In genomic region chr6:50080431-50080830, GRCm38 (mm10) we compare ENCODE assay signal across 18 mouse cellular contexts. TPM values are rescaled to one million over a fixed set of nuclear protein-coding genes. Genes with fewer than 3 reads are reported as not detected.
A peak's percentile ranks its signal among the peaks of the same experiment; 100 is the strongest.
DNase-seq lines count a peak whose midpoint lies in the region; ATAC-seq and TF ChIP-seq lines count a peak whose summit lies in the region.
"Had no signal": no experiment of that assay in that cellular context is flagged by ENCODE, and none has a peak within 500 bp of the region (broad histone marks: within the 10 kb centered on the region; RNA-seq: fewer than 3 reads in every experiment).

No protein-coding gene starts in this region.

- no peaks in the 10 kb centered on the region for H3K9me3 ChIP-seq in kidney, embryonic 16.5 days (ENCODE audit: low read length)
- no peaks in the 10 kb centered on the region for H3K9me3 ChIP-seq in CH12.LX (replicated peaks; ENCODE audit: low read length)
- H3K9me3 ChIP-seq in lung, postnatal 0 days (ENCODE audit: low read length): no peaks in the 10 kb centered on the region
- no peaks in the 10 kb centered on the region for H3K9me3 ChIP-seq in forebrain, embryonic 12.5 days
- H3K9me3 ChIP-seq: embryonic facial prominence, embryonic 12.5 days; heart, embryonic 15.5 days; liver, embryonic 12.5 days; neural tube, embryonic 12.5 days had no signal

- in situ Hi-C loops in CH12.LX (cut with MboI; ENCODE audit: low pct_ligation_motif_present, low pct_unique_long_range_greater_than_20kb, low sequenced_read_pairs): no loop called here

- TF ChIP-seq EP300 in CH12.LX (IDR thresholded peaks at IDR 0.05; ENCODE audit: low read length): no peak
- no peak for TF ChIP-seq EP300 in lung, postnatal 0 days (IDR thresholded peaks at IDR 0.05)

- no peak for TF ChIP-seq RAD21 in CH12.LX (IDR thresholded peaks at IDR 0.05; ENCODE audit: low read depth, low read length)

- no peak for TF ChIP-seq POLR2A in CH12.LX (IDR thresholded peaks at IDR 0.05; ENCODE audit: low read depth, low read length)

- no peaks in the 10 kb centered on the region for H3K36me3 ChIP-seq in kidney, embryonic 16.5 days (ENCODE audit: insufficient read depth, low read length)
- H3K36me3 ChIP-seq in CH12.LX (replicated peaks in 1 of 2; ENCODE audit: control insufficient read depth in 1 of 2, insufficient read depth in 1 of 2, low read length in 1 of 2): no peaks in the 10 kb centered on the region
- H3K36me3 ChIP-seq in lung, postnatal 0 days (ENCODE audit: insufficient read depth, low read length): no peaks in the 10 kb centered on the region
- H3K36me3 ChIP-seq in forebrain, embryonic 12.5 days (replicated peaks): no peaks in the 10 kb centered on the region
- H3K36me3 ChIP-seq: embryonic facial prominence, embryonic 12.5 days; heart, embryonic 15.5 days; liver, embryonic 12.5 days; neural tube, embryonic 12.5 days had no signal

- H3K27ac ChIP-seq in kidney, embryonic 16.5 days (ENCODE audit: low read length): no peak overlapping the region
- no peak overlapping the region for H3K27ac ChIP-seq in CH12.LX (ENCODE audit: insufficient read depth, low read depth)
- H3K27ac ChIP-seq in lung, postnatal 0 days (ENCODE audit: low read length): no peak overlapping the region
- no peak overlapping the region for H3K27ac ChIP-seq in forebrain, embryonic 12.5 days
- H3K27ac ChIP-seq: embryonic facial prominence, embryonic 12.5 days; heart, embryonic 15.5 days; hindbrain, postnatal 0 days; liver, embryonic 12.5 days; neural tube, embryonic 12.5 days had no signal

- H3K4me3 ChIP-seq in kidney, embryonic 16.5 days (ENCODE audit: low read length): no peak overlapping the region
- no peak overlapping the region for H3K4me3 ChIP-seq in CH12.LX (replicated peaks in 1 of 3; ENCODE audit: low read depth in 2 of 3, low read length in 2 of 3, poor library complexity in 1 of 3)
- H3K4me3 ChIP-seq in lung, postnatal 0 days (ENCODE audit: low read depth, low read length): no peak overlapping the region
- H3K4me3 ChIP-seq in forebrain, embryonic 12.5 days (replicated peaks): no peak overlapping the region
- H3K4me3 ChIP-seq: embryonic facial prominence, embryonic 12.5 days; heart, embryonic 15.5 days; liver, embryonic 12.5 days; neural tube, embryonic 12.5 days had no signal

- no peaks in the 10 kb centered on the region; the same call in 1 of the 2 replicates for H3K27me3 ChIP-seq in kidney, embryonic 16.5 days (ENCODE audit: insufficient read depth, low read length)
- H3K27me3 ChIP-seq in CH12.LX (replicated peaks): no peaks in the 10 kb centered on the region
- H3K27me3 ChIP-seq in lung, postnatal 0 days (replicated peaks; ENCODE audit: insufficient read depth, low read length): no peaks in the 10 kb centered on the region
- no peaks in the 10 kb centered on the region for H3K27me3 ChIP-seq in forebrain, embryonic 12.5 days
- H3K27me3 ChIP-seq: embryonic facial prominence, embryonic 12.5 days; heart, embryonic 15.5 days; neural tube, embryonic 12.5 days had no signal

- no peak for TF ChIP-seq CTCF in CH12.LX (conservative IDR thresholded peaks at IDR 0.05 in 1 of 2, IDR thresholded peaks at IDR 0.05 in 1 of 2; ENCODE audit: low read depth in 2 of 2, low read length in 2 of 2)
- TF ChIP-seq CTCF in lung, postnatal 0 days (IDR thresholded peaks at IDR 0.05): no peak

- 76% methylated on average over 7 of the region's 7 CpGs for WGBS in kidney, embryonic 16.5 days
- 33% methylated on average over 7 of the region's 7 CpGs for WGBS in lung, postnatal 0 days
- WGBS in forebrain, embryonic 12.5 days: 72% methylated on average over 7 of the region's 7 CpGs

- no peak for ATAC-seq in kidney, embryonic 16.5 days (ENCODE audit: low FRiP score, low TSS enrichment)
- ATAC-seq in lung, postnatal 0 days: peak; percentile 53
- ATAC-seq in forebrain, embryonic 12.5 days (ENCODE audit: low FRiP score): no peak
- ATAC-seq: hindbrain, postnatal 0 days; liver, embryonic 12.5 days; midbrain, embryonic 16.5 days had no signal

- peak; percentile 7 for DNase-seq in adrenal gland, postnatal 14 days
- DNase-seq in adrenal gland, postnatal 4 days (ENCODE audit: low spot score in 2 of 2): no peak
- DNase-seq in kidney, adult 18-20 months: peak; percentile 8
- no peak for DNase-seq in CH12.LX (ENCODE audit: extremely low read depth)
- peak; percentile 74 for DNase-seq in lung, postnatal 0 days (ENCODE audit: low spot score)
- DNase-seq in urinary bladder, adult 2 months (ENCODE audit: low spot score): no peak
- DNase-seq: adrenal gland, postnatal 25 days; gastrocnemius, postnatal 14 days; layer of hippocampus, postnatal 36 days; left cerebral cortex, postnatal 4 days had no signal

- no peak overlapping the region for H3K9ac ChIP-seq in kidney, embryonic 16.5 days (replicated peaks; ENCODE audit: low read length)
- no peak overlapping the region for H3K9ac ChIP-seq in CH12.LX (ENCODE audit: insufficient read depth, low read depth)
- H3K9ac ChIP-seq in lung, postnatal 0 days (replicated peaks; ENCODE audit: low read depth): no peak overlapping the region
- no peak overlapping the region for H3K9ac ChIP-seq in forebrain, embryonic 12.5 days
- H3K9ac ChIP-seq: embryonic facial prominence, embryonic 12.5 days; heart, embryonic 15.5 days; liver, embryonic 12.5 days; neural tube, embryonic 12.5 days had no signal

- dilution Hi-C loops in CH12.LX (cut with MboI; ENCODE audit: extremely low pct_ligation_motif_present, extremely low pct_unique_long_range_greater_than_20kb, low sequenced_read_pairs): no loop called here

- no peaks in the 10 kb centered on the region for H3K79me2 ChIP-seq in CH12.LX (replicated peaks; ENCODE audit: control insufficient read depth, extremely low read depth, insufficient read depth, poor library complexity, severe bottlenecking)

- no peaks in the 10 kb centered on the region for H3K4me1 ChIP-seq in kidney, embryonic 16.5 days (ENCODE audit: insufficient read depth, low read length)
- H3K4me1 ChIP-seq in CH12.LX (ENCODE audit: control insufficient read depth in 1 of 2, insufficient read depth in 2 of 2): peaks cover 0 to 9% of the 10 kb centered on the region in 2 experiments; a peak in 2 of 4 replicates
- H3K4me1 ChIP-seq in lung, postnatal 0 days (ENCODE audit: insufficient read depth, low read depth, low read length): no peaks in the 10 kb centered on the region
- H3K4me1 ChIP-seq in forebrain, embryonic 12.5 days: no peaks in the 10 kb centered on the region
- H3K4me1 ChIP-seq: embryonic facial prominence, embryonic 12.5 days; heart, embryonic 15.5 days; liver, embryonic 12.5 days; neural tube, embryonic 12.5 days had no signal

- H3K4me2 ChIP-seq in kidney, embryonic 16.5 days (replicated peaks; ENCODE audit: low read depth, low read length): no peak overlapping the region
- H3K4me2 ChIP-seq in CH12.LX (ENCODE audit: insufficient read depth, low read depth, poor library complexity, severe bottlenecking): 0 out of 2 replicates have a peak overlapping the region, but pooled peaks have one; percentile 7
- no peak overlapping the region for H3K4me2 ChIP-seq in lung, postnatal 0 days (replicated peaks; ENCODE audit: low read depth, low read length)
- no peak overlapping the region for H3K4me2 ChIP-seq in forebrain, embryonic 12.5 days
- H3K4me2 ChIP-seq: embryonic facial prominence, embryonic 12.5 days; heart, embryonic 15.5 days; liver, embryonic 12.5 days; neural tube, embryonic 12.5 days had no signal

TF ChIP-seq in CH12.LX, 34 proteins besides CTCF, POLR2A, EP300 and RAD21:
- TF ChIP-seq GABPA (IDR thresholded peaks at IDR 0.05; ENCODE audit: insufficient replicate concordance, low read depth, low read length): no peak
- TF ChIP-seq E2F4 (IDR thresholded peaks at IDR 0.05; ENCODE audit: insufficient replicate concordance, low read depth, low read length): no peak
- TF ChIP-seq TCF12 (IDR thresholded peaks at IDR 0.05; ENCODE audit: low read depth, low read length): no peak
- TF ChIP-seq IRF4 (IDR thresholded peaks at IDR 0.05; ENCODE audit: low read depth, low read length): 0 out of 2 replicates have a peak, but pooled peaks have one; percentile 17
- 0 out of 2 replicates have a peak, but pooled peaks have one; percentile 36 for TF ChIP-seq ETS1 (conservative IDR thresholded peaks at IDR 0.05; ENCODE audit: low read depth, low read length)
- TF ChIP-seq BHLHE40 (IDR thresholded peaks at IDR 0.05; ENCODE audit: low read depth, low read length): 0 out of 2 replicates have a peak, but pooled peaks have one; percentile 16
- no peak for TF ChIP-seq ZC3H11A (IDR thresholded peaks at IDR 0.05; ENCODE audit: low read depth, low read length)
- TF ChIP-seq MAFK (IDR thresholded peaks at IDR 0.05; ENCODE audit: insufficient replicate concordance, low read length): 0 out of 2 replicates have a peak, but pooled peaks have one; percentile 9
- TF ChIP-seq MEF2A (IDR thresholded peaks at IDR 0.05; ENCODE audit: borderline replicate concordance, low read depth, low read length): peak; percentile 50; the same call in 1 of the 2 replicates
TF ChIP-seq in CH12.LX: peak in this region for 5.

RNA-seq across cellular contexts. Expression of gene Mpp6, which starts 29.6 kb away (rescaled TPM):
- total RNA-seq in adrenal gland, postnatal 14 days (2021): 50.4 and 51.1 TPM in 2 replicates
- total RNA-seq in adrenal gland, postnatal 4 days (2021): 10 to 100 TPM; 58.8 to 62.9 TPM
- 81.5 and 84.7 TPM in 2 replicates for polyA plus RNA-seq in kidney, embryonic 16.5 days (2015; fragmentation: Nextera tagmentation; extraction: Ambion mirVana)
- total RNA-seq in CH12.LX (2012; rRNA removed) (80.9 and 86.9 TPM in 2 replicates), CH12.LX (2014; rRNA removed) (104 and 110 TPM in 2 replicates)
- 107 and 112 TPM in 2 replicates for polyA plus RNA-seq in CH12.LX (2012; ENCODE audit: insufficient read length, low read depth)
- polyA plus RNA-seq in lung, postnatal 0 days (2015; fragmentation: Nextera tagmentation; extraction: Ambion mirVana): 26.1 and 26.4 TPM in 2 replicates
- 76.1 and 83.6 TPM in 2 replicates for polyA plus RNA-seq in forebrain, embryonic 12.5 days (2016; fragmentation: Nextera tagmentation; extraction: Ambion mirVana)
- 43.9 and 47.8 TPM in 2 replicates for polyA plus RNA-seq in urinary bladder, adult 2 months (2012; rRNA removed)

Comparison
In these comparisons a context has a peak if more than half of its experiments do, and no peak if none do; other contexts are left out.
1. DNase-seq: peak in adrenal gland, postnatal 14 days (single experiment), kidney, adult 18-20 months (single experiment) and lung, postnatal 0 days (single experiment); none in adrenal gland, postnatal 4 days (0 of 2), CH12.LX (single experiment) and urinary bladder, adult 2 months (single experiment).